Mouse (Mus musculus): ENCODE results near the gene Hoxa3. TPM values are rescaled to one million over a fixed set of nuclear protein-coding genes. Genes with fewer than 3 reads are reported as not detected.

Hoxa3 gene
- polyA plus RNA-seq, 1 experiment from 2014 or later = not detected

DNA sequence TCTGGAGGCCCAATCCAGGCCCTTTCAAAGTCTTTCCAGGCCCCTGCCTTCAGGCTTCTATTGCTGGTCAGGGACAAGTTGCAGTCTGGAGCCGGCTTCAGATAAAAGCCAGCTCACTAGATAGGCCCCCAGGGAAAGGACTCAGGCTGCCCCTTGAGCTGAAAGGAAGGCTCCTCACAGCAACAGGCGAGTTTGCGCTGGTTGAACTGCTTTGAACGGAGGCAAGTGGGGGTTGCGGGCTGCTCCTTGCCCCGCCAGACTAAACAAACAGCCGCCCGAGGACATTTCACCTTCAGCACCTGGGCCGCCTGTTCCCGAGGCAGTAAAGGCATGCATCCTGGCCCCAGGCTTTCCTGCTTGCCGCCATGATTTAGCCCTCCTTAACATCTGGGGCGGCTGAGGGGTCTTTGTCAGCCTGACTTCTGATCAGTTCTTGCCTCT lies 30.6 kb upstream of the Hoxa3 start:
- ATAC-seq = no peak
- Histone ChIP-seq H3K4me3 (no peak overlapping the region), H3K36me3 (ENCODE audit: poor library complexity, severe bottlenecking) (no peaks in the 10 kb centered on the region), H3K4me2 (no peak overlapping the region), H3K9ac (no peak overlapping the region), H3K9me3 (replicated peaks) (no peaks in the 10 kb centered on the region), H3K4me1 (0 out of 2 replicates have a peak, but pooled peaks cover 4% of the 10 kb centered on the region), H3K27me3 (peaks cover 100% of the 10 kb centered on the region), H3K27ac (no peak overlapping the region)
- 2% methylated on average over 12 of the region's 12 CpGs for WGBS

DNA sequence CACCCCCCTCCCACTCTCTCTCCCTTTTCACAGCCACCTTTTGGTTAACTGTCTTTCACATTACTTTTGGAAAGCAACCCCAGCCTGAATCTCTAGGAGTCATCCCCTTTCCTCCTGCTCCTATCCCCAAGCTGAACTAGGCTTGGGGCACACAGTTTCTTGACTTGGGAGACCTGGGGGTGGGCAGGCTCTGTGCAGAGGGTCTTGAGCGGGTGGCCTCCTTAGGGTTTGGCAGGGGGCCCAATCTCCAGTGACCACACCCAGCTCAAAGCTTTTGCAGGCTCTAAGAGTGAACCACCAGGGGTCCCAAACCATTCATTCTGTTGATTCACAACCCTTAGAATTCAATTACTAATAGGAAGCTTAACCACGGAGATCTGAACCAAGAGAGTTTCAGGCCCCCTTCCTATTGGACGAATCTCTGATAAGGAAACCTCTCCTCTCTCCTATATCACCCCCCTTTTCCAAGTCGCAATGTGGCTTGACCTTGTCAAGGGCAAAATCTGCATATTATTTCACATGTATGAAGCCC lies 29.7 kb upstream of the Hoxa3 start:
- 0 out of 2 replicates have a peak, but pooled peaks cover 4% of the 10 kb centered on the region for H3K4me1 ChIP-seq

DNA sequence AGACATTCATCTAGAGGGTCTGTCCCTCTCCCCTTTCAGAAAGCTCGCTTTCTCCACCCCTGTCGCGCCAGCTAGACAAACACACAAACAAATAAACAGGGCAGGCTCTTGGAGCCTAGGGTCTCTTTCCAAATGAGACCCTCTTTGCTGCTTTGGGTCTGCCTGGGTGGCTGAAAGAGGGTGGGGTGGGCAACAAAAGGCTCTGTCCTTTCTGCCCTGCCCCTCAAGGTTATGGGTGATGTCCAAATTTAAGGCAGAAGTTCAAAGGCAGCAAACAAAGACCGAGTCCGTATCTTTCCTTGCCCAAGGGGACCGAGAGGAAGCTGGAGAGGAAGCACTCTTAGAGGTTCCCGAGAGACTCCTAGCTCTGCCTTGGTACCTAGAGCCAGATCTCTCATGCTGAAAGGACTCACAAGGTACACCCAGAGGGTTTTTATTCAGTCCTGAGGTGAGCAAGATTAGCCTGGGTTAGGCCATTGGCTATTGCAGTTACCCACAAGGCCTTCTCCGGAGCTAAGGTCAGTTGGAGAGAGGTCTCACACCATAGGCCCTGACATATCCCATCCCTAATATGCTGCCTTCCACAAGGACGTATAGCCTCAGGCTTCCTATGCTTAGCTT lies 28.0 kb upstream of the Hoxa3 start:
- H3K27me3 ChIP-seq = peaks cover 100% of the 10 kb centered on the region
- no peak overlapping the region for H3K27ac ChIP-seq
- H3K36me3 ChIP-seq (ENCODE audit: poor library complexity, severe bottlenecking) = no peaks in the 10 kb centered on the region
- no peak for ATAC-seq
- 0 out of 2 replicates have a peak, but pooled peaks cover 4% of the 10 kb centered on the region for H3K4me1 ChIP-seq
- H3K4me3 ChIP-seq = no peak overlapping the region
- no peak overlapping the region for H3K4me2 ChIP-seq
- no peak overlapping the region for H3K9ac ChIP-seq
- H3K9me3 ChIP-seq (replicated peaks) = no peaks in the 10 kb centered on the region
- 5% methylated on average over 9 of the region's 9 CpGs for WGBS

More for the DNA sequence above, 29.7 kb upstream of the Hoxa3 start:
- no peak for ATAC-seq
- Histone ChIP-seq H3K27ac (no peak overlapping the region), H3K4me2 (no peak overlapping the region), H3K9ac (no peak overlapping the region), H3K4me3 (no peak overlapping the region), H3K36me3 (ENCODE audit: poor library complexity, severe bottlenecking) (no peaks in the 10 kb centered on the region), H3K9me3 (replicated peaks) (no peaks in the 10 kb centered on the region), H3K27me3 (peaks cover 100% of the 10 kb centered on the region)
- 2% methylated on average over 4 of the region's 4 CpGs for WGBS

DNA sequence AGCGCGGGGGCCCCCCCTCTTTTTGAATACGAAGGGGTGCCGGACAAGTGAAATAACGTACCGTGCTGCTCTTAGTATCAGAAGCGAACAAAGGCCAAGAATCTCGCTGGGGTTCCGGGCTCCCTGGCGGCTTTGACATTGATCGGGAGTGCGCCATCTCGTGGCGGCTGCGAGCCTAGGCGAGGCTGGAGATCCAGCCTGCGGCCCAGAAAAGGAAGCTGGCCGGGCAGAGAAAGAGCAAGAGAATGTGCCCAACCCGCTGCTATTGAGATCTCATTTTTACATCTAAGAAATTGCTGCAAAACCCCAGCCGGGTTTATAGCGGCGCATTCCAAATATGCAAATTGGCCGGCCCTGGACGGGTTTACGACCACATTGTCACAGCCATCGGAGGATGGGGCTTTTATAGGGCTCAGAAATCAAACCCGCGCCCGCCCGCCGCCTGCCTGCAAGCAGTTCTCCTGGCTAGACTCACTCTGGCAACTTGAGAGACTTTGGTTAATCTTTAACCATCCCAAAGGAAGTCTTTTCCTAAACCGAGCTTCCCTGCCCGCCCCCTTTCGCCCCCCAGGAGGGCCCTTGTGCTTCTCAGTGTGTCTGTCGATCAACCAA lies 27.4 kb upstream of the Hoxa3 start, which contains the start of gene Hoxa10:
Gene Hoxa10 (minus strand): TSS at position 466 of the 612 bp plus-strand sequence.
- 0 out of 2 replicates have a peak, but pooled peaks have one; percentile 38 for ATAC-seq
- H3K4me2 ChIP-seq = peak within 1 kb of the TSS; percentile 30; the same call in 1 of the 2 replicates
- WGBS = under 1% methylated on average over 35 of the region's 35 CpGs
- peaks cover 100% of the 10 kb centered on the region for H3K27me3 ChIP-seq
- H3K9me3 ChIP-seq (replicated peaks) = no peaks in the 10 kb centered on the region
- no peak within 1 kb of the TSS for H3K4me3 ChIP-seq
- H3K36me3 ChIP-seq (ENCODE audit: poor library complexity, severe bottlenecking) = no peaks in the 10 kb centered on the region
- no peak within 1 kb of the TSS for H3K9ac ChIP-seq
- H3K27ac ChIP-seq = no peak within 1 kb of the TSS
- H3K4me1 ChIP-seq = 0 out of 2 replicates have a peak, but pooled peaks cover 4% of the 10 kb centered on the region

DNA sequence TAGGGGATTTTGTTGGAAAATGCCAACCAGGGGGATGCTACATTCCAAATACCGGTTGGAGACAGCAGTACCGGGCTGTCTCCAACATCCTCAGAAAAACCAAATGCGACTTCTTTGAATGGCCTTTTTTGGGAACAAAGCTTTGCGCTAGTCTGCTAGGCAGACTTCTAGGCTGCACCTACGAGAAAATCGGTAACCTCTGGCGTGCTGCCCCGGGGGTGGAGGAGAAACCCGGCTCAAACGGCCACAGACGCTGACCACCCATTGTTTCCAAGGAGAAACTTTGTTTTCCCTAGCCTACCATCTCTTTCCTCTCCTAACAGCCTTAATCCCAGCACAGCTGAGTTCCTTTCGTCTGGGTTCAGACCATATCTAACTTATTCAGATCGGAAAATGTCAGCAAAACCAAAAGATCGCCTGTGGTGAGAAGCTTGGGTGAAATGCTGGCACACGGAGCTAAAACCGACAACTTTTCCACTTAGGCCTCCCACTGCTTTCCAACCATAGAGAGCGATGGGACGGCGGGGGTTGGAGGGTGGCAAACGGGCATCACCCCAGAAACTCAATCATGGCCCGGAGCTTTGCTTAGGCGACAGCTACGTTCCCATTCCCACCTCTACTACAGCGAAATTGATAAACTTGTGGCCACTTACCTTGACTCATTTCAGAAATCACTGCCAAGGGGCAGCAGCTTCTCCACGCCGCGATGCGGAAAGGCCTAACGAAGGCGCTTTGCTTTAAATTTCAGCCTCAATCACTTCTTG lies 26.7 kb upstream of the Hoxa3 start:
- H3K4me3 ChIP-seq = no peak overlapping the region
- no peak overlapping the region for H3K27ac ChIP-seq
- H3K27me3 ChIP-seq = peaks cover 100% of the 10 kb centered on the region
- H3K36me3 ChIP-seq (ENCODE audit: poor library complexity, severe bottlenecking) = no peaks in the 10 kb centered on the region
- H3K4me1 ChIP-seq = 0 out of 2 replicates have a peak, but pooled peaks cover 4% of the 10 kb centered on the region
- no peaks in the 10 kb centered on the region for H3K9me3 ChIP-seq (replicated peaks)
- peak overlapping the region; percentile 30; the same call in 1 of the 2 replicates for H3K4me2 ChIP-seq
- WGBS = 3% methylated on average over 30 of the region's 30 CpGs
- no peak for ATAC-seq
- no peak overlapping the region for H3K9ac ChIP-seq

DNA sequence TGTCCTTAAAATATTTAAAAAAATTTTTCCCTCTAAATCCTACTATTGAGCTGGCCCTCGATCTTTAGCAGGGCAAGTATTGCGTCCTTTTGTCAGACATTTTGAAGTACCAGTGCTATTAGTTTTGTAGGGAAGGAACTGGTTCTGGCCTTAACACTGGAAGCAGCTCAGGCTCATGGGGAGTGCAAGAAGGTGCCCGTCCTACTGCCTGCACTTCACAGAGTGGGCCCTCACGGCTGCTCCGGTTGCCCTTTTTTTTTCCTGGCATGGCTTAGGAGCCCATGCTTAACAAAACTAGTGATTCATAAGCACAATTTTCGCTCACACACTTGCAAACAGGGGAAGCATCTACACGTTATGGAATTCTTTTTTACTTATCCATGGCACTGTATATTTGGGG lies 25.8 kb upstream of the Hoxa3 start:
- H3K36me3 ChIP-seq (ENCODE audit: poor library complexity, severe bottlenecking) = no peaks in the 10 kb centered on the region
- no peak for ATAC-seq
- H3K9ac ChIP-seq = no peak overlapping the region
- H3K27ac ChIP-seq = no peak overlapping the region
- H3K9me3 ChIP-seq (replicated peaks) = no peaks in the 10 kb centered on the region
- 0 out of 2 replicates have a peak, but pooled peaks cover 4% of the 10 kb centered on the region for H3K4me1 ChIP-seq
- no peak overlapping the region for H3K4me3 ChIP-seq
- WGBS = 3% methylated on average over 7 of the region's 7 CpGs
- peaks cover 100% of the 10 kb centered on the region for H3K27me3 ChIP-seq
- H3K4me2 ChIP-seq = no peak overlapping the region

DNA sequence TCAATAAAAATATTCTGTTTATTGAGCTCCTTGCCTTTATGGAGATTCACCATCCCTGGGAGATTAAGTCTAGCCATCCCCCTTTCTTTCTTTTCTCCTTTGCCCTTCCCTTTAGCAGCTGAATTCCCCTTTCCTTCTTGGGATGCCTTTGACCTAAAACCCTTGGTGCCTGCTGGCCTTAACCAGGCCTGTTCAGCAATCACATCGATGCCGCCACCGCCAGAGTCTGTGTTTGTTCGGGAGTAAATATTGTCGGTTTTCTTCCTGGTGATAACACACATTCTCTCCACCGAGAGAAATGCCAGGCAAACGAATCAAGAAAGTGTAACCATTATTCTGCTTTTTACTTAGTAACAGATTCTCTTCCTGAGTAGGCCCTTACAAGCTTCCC lies 25.0 kb upstream of the Hoxa3 start:
- under 1% methylated on average over 7 of the region's 7 CpGs for WGBS
- peaks cover 100% of the 10 kb centered on the region for H3K27me3 ChIP-seq
- H3K36me3 ChIP-seq (ENCODE audit: poor library complexity, severe bottlenecking) = no peaks in the 10 kb centered on the region
- ATAC-seq = no peak
- no peak overlapping the region for H3K27ac ChIP-seq
- H3K9ac ChIP-seq = no peak overlapping the region
- no peak overlapping the region for H3K4me2 ChIP-seq
- H3K9me3 ChIP-seq (replicated peaks) = no peaks in the 10 kb centered on the region
- H3K4me3 ChIP-seq = no peak overlapping the region
- H3K4me1 ChIP-seq = 0 out of 2 replicates have a peak, but pooled peaks cover 4% of the 10 kb centered on the region

DNA sequence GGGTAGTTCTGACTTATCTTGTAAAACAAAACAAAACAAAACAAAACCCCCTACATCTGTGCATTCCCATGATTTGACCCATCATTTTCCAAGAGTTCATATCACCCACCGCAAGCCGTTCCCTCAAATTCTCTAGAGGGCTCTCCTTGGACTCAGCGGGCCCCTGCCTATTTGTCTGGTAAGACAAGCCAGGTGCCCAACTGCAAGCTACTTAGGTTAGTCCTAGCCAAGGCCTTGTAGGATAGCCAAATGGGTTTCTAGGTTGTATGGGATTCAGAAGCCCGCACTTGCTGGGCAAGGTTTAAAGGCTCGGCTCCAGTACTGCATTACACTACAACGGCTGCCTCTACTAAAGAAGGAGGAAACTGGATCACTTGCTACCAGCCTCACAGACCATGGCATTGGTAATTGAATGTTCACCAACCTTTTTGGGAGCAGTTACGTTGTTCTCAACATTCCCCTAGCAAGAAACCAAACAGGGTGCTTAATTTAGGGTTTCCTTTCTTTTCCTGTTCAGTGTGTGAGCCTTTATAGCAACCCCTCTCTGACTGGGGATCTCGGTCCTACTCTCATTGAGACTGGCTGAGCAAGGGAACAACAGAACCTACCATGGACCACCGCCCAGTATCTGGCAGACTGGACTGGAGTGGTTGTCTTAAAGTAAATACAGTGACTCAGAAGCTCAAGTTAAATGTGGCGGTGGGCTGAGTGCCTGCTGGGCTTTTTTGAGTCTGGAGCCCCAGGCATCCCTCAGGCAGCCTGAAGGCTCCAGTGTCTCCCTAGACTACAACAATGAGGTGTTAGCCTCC lies 24.4 kb upstream of the Hoxa3 start:
- H3K9me3 ChIP-seq (replicated peaks) = no peaks in the 10 kb centered on the region
- H3K27me3 ChIP-seq = peaks cover 100% of the 10 kb centered on the region
- WGBS = 6% methylated on average over 10 of the region's 10 CpGs
- no peak for ATAC-seq
- H3K4me1 ChIP-seq = 0 out of 2 replicates have a peak, but pooled peaks cover 4% of the 10 kb centered on the region
- no peak overlapping the region for H3K4me2 ChIP-seq
- no peak overlapping the region for H3K4me3 ChIP-seq
- H3K9ac ChIP-seq = no peak overlapping the region
- no peak overlapping the region for H3K27ac ChIP-seq
- no peaks in the 10 kb centered on the region for H3K36me3 ChIP-seq (ENCODE audit: poor library complexity, severe bottlenecking)

DNA sequence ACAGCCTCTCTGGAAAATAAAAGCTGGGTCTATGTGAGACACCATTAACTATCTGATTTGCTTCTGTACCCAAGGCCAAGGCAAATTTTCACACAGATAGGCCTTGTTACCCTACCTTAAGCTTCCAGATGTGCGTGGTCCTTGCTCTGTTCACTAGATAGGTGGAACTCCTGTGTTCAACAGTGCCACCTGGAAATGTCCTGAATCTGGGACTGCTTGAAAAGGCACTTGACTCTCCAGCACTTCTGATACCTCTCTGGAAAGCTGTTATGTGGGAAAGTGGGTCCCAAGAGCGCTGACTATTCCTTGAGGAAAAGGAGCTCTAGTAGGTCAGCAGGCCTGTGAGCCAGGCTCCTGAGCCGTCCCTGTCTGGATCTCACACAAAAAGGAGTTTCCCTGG lies 23.7 kb upstream of the Hoxa3 start:
- Histone ChIP-seq H3K4me2 (no peak overlapping the region), H3K27ac (no peak overlapping the region), H3K9me3 (replicated peaks) (no peaks in the 10 kb centered on the region), H3K9ac (no peak overlapping the region), H3K4me3 (no peak overlapping the region), H3K4me1 (0 out of 2 replicates have a peak, but pooled peaks cover 4% of the 10 kb centered on the region), H3K36me3 (ENCODE audit: poor library complexity, severe bottlenecking) (no peaks in the 10 kb centered on the region), H3K27me3 (peaks cover 100% of the 10 kb centered on the region)
- ATAC-seq = no peak
- 9% methylated on average over 3 of the region's 3 CpGs for WGBS

DNA sequence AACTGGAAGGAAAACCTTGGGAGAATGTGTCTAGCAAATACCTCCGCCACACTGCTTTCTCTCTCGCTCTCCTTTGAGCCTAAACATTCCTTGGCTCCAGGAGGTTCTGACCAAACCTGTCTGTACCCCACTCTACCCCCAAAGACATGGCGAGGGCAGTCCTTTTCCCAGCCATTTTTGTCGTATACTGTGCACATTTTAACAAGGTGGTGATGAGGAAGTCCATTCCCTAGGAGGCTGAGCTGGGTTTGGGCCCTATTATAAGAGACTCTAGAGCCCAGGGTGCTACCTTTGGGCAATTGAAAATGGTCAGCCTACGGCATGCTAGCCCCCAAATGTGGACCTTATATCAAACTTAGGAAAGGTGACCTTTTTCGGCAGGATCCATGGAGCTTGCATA lies 22.7 kb upstream of the Hoxa3 start:
- Histone ChIP-seq H3K4me3 (no peak overlapping the region), H3K9me3 (replicated peaks) (no peaks in the 10 kb centered on the region), H3K36me3 (ENCODE audit: poor library complexity, severe bottlenecking) (no peaks in the 10 kb centered on the region), H3K4me2 (no peak overlapping the region), H3K9ac (no peak overlapping the region), H3K27me3 (peaks cover 98% of the 10 kb centered on the region), H3K27ac (no peak overlapping the region), H3K4me1 (0 out of 2 replicates have a peak, but pooled peaks cover 4% of the 10 kb centered on the region)
- WGBS = 20% methylated on average over 6 of the region's 6 CpGs
- ATAC-seq = no peak

DNA sequence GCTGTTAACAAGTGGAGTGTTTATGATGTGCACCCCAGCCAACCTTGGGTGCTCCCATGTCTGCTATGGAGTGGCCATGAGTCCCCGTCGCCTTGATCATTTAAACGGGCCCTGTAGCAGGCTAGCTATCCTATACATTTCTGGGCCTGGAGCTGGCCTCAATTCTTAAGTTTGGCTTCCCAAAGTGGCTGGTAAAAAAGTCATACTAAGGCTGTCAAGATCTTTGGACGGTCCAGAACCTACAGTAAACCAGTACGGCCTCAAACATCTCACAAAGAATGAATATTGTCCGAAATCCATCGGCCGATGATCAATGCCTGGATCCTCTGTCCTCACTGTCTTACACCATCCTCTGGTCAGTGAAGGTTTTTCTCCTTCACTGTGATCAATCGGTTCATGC lies 22.1 kb upstream of the Hoxa3 start:
- Histone ChIP-seq H3K4me2 (no peak overlapping the region), H3K4me3 (no peak overlapping the region), H3K9me3 (replicated peaks) (no peaks in the 10 kb centered on the region), H3K27me3 (peaks cover 98% of the 10 kb centered on the region), H3K9ac (no peak overlapping the region), H3K27ac (no peak overlapping the region), H3K36me3 (ENCODE audit: poor library complexity, severe bottlenecking) (no peaks in the 10 kb centered on the region), H3K4me1 (0 out of 2 replicates have a peak, but pooled peaks cover 3% of the 10 kb centered on the region)
- 26% methylated on average over 9 of the region's 9 CpGs for WGBS
- ATAC-seq = no peak

Data from forebrain, embryonic 13.5 days (tissue).